Mouse (Mus musculus) kidney, embryonic 14.5 days (tissue): ENCODE measurements around the gene Birc6. TPM values are rescaled to one million over a fixed set of nuclear protein-coding genes. Genes with fewer than 3 reads are reported as not detected.

Experiments used
- ATAC-seq: fragments of 200-750 bp; cut with Nextera tagmentation; 2 replicates; pipeline ENCODE4 v1.8.0; 2017; ENCODE audit warnings: moderate number of reproducible peaks, mild to moderate bottlenecking, moderate TSS enrichment, moderate library complexity; ENCODE audit not compliant: low FRiP score, low TSS enrichment
- H3K27ac ChIP-seq: fragments of 300-500 bp; sonication (generic); 2 replicates; pipeline ENCODE4 v1.5.1; 2014; ENCODE audit warnings: low read depth, mild to moderate bottlenecking, low read length, moderate library complexity, mixed read lengths
- H3K27me3 ChIP-seq: fragments of 300-500 bp; sonication (generic); 2 replicates; pipeline ENCODE4 v1.6.1; 2014; ENCODE audit warnings: mild to moderate bottlenecking, low read length; ENCODE audit not compliant: control insufficient read depth, insufficient read depth
- H3K36me3 ChIP-seq: fragments of 300-500 bp; sonication (generic); 2 replicates; pipeline ENCODE4 v1.6.1; 2014; ENCODE audit warnings: low read length, mixed read lengths; ENCODE audit not compliant: control insufficient read depth, insufficient read depth
- H3K4me1 ChIP-seq: fragments of 300-500 bp; sonication (generic); 2 replicates; pipeline ENCODE4 v1.6.1; 2014; ENCODE audit warnings: low read length, mixed read lengths; ENCODE audit not compliant: control insufficient read depth, insufficient read depth
- H3K4me2 ChIP-seq: fragments of 300-500 bp; sonication (generic); replicated peaks from 2 replicates; pipeline ENCODE4 v1.6.1; 2014; ENCODE audit warnings: low read depth, mild to moderate bottlenecking, low read length
- H3K4me3 ChIP-seq: fragments of 300-500 bp; sonication (generic); 2 replicates; pipeline ENCODE4 v1.5.1; 2014; ENCODE audit warnings: mild to moderate bottlenecking, low read length
- H3K9ac ChIP-seq: fragments of 300-500 bp; sonication (generic); 2 replicates; pipeline ENCODE4 v1.6.1; 2014; ENCODE audit warnings: low read depth, mild to moderate bottlenecking, low read length, moderate library complexity
- H3K9me3 ChIP-seq: fragments of 300-500 bp; sonication (generic); 2 replicates; pipeline ENCODE4 v1.6.1; 2016; ENCODE audit warnings: low read length; ENCODE audit not compliant: control insufficient read depth
- WGBS: fragments of 180-500 bp; shearing (Covaris S2); extraction: QIAGEN DNeasy Blood & Tissue Kit; methylation state at CpG from one replicate; pipeline ENCODE4 v1.1.7; 2014; 5-methylcytosine and 5-hydroxymethylcytosine counted together
- polyA plus RNA-seq: library from polyadenylated mRNA; unstranded; fragments of >200 nt; fragmentation: Nextera tagmentation; extraction: Ambion mirVana; gene quantifications from 2 replicates; pipeline ENCODE4 v1.2.1, GENCODE M21; 2014

The Birc6 gene
- polyA plus RNA-seq, 1 experiment from 2014 or later: 110 TPM

DNA sequence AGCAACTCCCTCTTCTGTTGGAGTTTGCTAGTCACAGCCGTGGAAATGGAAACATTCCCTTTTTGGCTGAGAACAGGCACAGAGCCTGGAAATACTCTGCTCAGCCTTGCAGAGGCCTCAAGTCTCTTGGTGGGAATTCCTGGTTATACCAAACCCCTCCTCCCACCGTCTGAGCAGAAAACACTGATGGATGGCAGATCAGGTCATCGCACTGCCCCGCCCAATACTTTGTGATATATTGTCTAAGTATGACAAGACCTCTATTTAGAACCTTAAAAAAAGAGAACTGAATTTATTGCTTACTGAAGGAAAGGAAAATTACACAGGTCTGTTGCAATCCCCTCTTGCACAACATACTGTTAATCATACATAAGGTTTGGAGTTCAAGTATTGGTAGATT is 182.6 kb downstream of the Birc6 start:
- H3K27ac ChIP-seq: no peak overlapping the region
- no peaks in the 10 kb centered on the region for H3K36me3 ChIP-seq
- WGBS: 71% methylated on average over 4 of the region's 4 CpGs
- no peak overlapping the region for H3K4me3 ChIP-seq
- H3K9me3 ChIP-seq: no peaks in the 10 kb centered on the region
- no peak overlapping the region for H3K4me2 ChIP-seq
- no peak overlapping the region for H3K9ac ChIP-seq
- no peaks in the 10 kb centered on the region for H3K4me1 ChIP-seq
- H3K27me3 ChIP-seq: no peaks in the 10 kb centered on the region
- peak; percentile 40; the same call in 1 of the 2 replicates for ATAC-seq

- no peak for ATAC-seq
- H3K27ac ChIP-seq: no peak overlapping the region
- H3K36me3 ChIP-seq: no peaks in the 10 kb centered on the region
- no peaks in the 10 kb centered on the region for H3K27me3 ChIP-seq
- H3K4me2 ChIP-seq: no peak overlapping the region
- H3K9ac ChIP-seq: no peak overlapping the region
- H3K4me1 ChIP-seq: no peaks in the 10 kb centered on the region
- H3K9me3 ChIP-seq: no peaks in the 10 kb centered on the region
- WGBS: 87% methylated on average over 8 of the region's 8 CpGs
- H3K4me3 ChIP-seq: no peak overlapping the region
Measured at GRCm38 (mm10) chr17:74711627-74712026, 183.5 kb downstream of the Birc6 start.

DNA sequence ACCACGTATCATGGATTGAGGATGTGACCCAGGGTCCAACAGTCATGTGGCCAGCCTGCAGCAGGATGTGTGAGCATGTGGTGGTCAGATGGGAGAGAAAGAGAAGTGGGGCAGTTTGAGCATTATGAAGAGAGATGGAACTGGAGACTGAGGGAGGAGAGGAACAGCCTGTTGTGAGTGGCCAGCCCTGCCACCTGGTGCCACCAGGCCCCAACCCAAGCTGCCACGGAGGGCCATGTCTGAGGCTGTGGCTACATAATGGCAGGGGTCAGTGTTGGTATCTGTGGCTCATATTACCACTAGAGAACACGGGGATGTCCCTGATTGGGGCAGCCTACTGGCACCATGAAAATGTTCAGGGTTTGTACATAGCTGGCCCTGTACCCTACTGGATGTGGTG is 187.0 kb downstream of the Birc6 start:
- no peak overlapping the region for H3K4me3 ChIP-seq
- no peak overlapping the region for H3K9ac ChIP-seq
- no peaks in the 10 kb centered on the region; the same call in 1 of the 2 replicates for H3K36me3 ChIP-seq
- no peaks in the 10 kb centered on the region for H3K9me3 ChIP-seq
- H3K27ac ChIP-seq: no peak overlapping the region
- WGBS: 60% methylated on average over 3 of the region's 3 CpGs
- H3K4me2 ChIP-seq: no peak overlapping the region
- no peaks in the 10 kb centered on the region for H3K27me3 ChIP-seq
- H3K4me1 ChIP-seq: no peaks in the 10 kb centered on the region
- ATAC-seq: no peak

- Histone ChIP-seq H3K4me2 (no peak overlapping the region), H3K27ac (no peak overlapping the region), H3K36me3 (no peaks in the 10 kb centered on the region; the same call in 1 of the 2 replicates), H3K9ac (no peak overlapping the region), H3K27me3 (no peaks in the 10 kb centered on the region), H3K9me3 (no peaks in the 10 kb centered on the region), H3K4me3 (no peak overlapping the region), H3K4me1 (no peaks in the 10 kb centered on the region)
- ATAC-seq: no peak
- 56% methylated on average over 1 of the region's 1 CpGs for WGBS
Measured at GRCm38 (mm10) chr17:74715724-74716123, 187.6 kb downstream of the Birc6 start.

DNA sequence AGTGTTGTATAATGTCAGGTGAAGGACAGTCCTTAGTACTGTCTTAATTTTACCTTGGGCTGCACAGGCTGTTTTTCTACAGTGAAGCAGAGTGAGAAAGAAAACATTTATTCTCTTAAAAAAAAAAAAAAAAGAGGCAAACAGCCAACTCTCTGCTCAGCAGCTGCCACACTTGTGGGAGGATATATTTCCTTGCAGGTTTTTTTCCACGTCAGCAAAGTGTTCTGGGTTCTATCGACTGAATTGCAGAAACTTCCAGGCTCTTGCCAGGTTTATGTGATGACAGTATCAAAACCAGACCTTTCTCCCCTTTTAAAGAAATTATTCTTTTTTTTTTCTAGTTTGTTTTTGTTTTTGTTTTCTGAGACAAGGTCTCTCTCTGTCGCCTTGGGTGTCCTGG is 188.5 kb downstream of the Birc6 start:
- Histone ChIP-seq H3K4me3 (no peak overlapping the region), H3K27me3 (no peaks in the 10 kb centered on the region), H3K9ac (no peak overlapping the region), H3K4me2 (peak overlapping the region; percentile 66), H3K27ac (no peak overlapping the region), H3K36me3 (peaks cover 1% of the 10 kb centered on the region; the same call in 1 of the 2 replicates), H3K9me3 (no peaks in the 10 kb centered on the region), H3K4me1 (no peaks in the 10 kb centered on the region)
- no peak for ATAC-seq
- WGBS: 48% methylated on average over 3 of the region's 3 CpGs

GRCm38 (mm10) chr17:74717091-74717617 is 189.1 kb downstream of the Birc6 start:
- H3K4me3 ChIP-seq: peak overlapping the region; percentile 70
- H3K27me3 ChIP-seq: no peaks in the 10 kb centered on the region
- H3K27ac ChIP-seq: peak overlapping the region; percentile 25; the same call in 1 of the 2 replicates
- no peaks in the 10 kb centered on the region for H3K9me3 ChIP-seq
- no peaks in the 10 kb centered on the region for H3K4me1 ChIP-seq
- H3K9ac ChIP-seq: peak overlapping the region; percentile 69
- peak; percentile 32; the same call in 1 of the 2 replicates for ATAC-seq
- peak overlapping the region; percentile 66 for H3K4me2 ChIP-seq
- peaks cover 5% of the 10 kb centered on the region; the same call in 1 of the 2 replicates for H3K36me3 ChIP-seq
- WGBS: 7% methylated on average over 14 of the region's 14 CpGs

GRCm38 (mm10) chr17:74717618-74718151 is 189.6 kb downstream of the Birc6 start, which contains the start of gene Ttc27:
Gene Ttc27 (plus strand): TSS chr17:74717732.
- Histone ChIP-seq H3K36me3 (peaks cover 5% of the 10 kb centered on the region; the same call in 1 of the 2 replicates), H3K4me1 (no peaks in the 10 kb centered on the region), H3K27me3 (no peaks in the 10 kb centered on the region), H3K9ac (peak within 1 kb of the TSS; percentile 69), H3K4me3 (peak within 1 kb of the TSS; percentile 70), H3K9me3 (no peaks in the 10 kb centered on the region), H3K27ac (peak within 1 kb of the TSS; percentile 43; the same call in 1 of the 2 replicates), H3K4me2 (peak within 1 kb of the TSS; percentile 66)
- under 1% methylated on average over 31 of the region's 31 CpGs for WGBS
- peak; percentile 93 for ATAC-seq

GRCm38 (mm10) chr17:74732872-74733271 is 204.8 kb downstream of the Birc6 start:
- H3K9me3 ChIP-seq: no peaks in the 10 kb centered on the region
- H3K4me1 ChIP-seq: no peaks in the 10 kb centered on the region
- no peak overlapping the region for H3K9ac ChIP-seq
- no peak for ATAC-seq
- no peaks in the 10 kb centered on the region for H3K36me3 ChIP-seq
- no peaks in the 10 kb centered on the region for H3K27me3 ChIP-seq
- H3K27ac ChIP-seq: no peak overlapping the region
- no peak overlapping the region for H3K4me3 ChIP-seq
- H3K4me2 ChIP-seq: no peak overlapping the region

DNA sequence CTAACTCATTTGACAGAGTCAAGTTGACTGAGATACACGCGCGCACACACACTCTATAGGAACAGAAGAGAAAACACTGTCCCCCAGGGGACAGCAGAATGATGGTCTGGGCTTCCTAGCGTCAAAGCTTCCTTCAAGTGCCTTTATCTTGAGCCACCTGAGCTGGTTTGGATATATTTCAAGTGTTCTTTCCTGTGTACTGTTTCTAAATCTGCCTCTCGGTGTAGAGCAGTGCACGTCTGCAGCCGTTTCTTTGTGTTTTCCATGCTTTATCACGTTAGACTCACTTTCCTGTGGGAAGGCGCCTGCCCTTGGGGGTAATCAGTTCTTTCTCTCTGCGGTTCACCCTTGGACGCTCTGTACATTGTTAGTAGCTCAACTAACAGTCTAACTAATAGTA is 207.3 kb downstream of the Birc6 start:
- ATAC-seq: no peak
- H3K9ac ChIP-seq: no peak overlapping the region
- no peaks in the 10 kb centered on the region for H3K27me3 ChIP-seq
- no peak overlapping the region for H3K4me2 ChIP-seq
- H3K4me1 ChIP-seq: no peaks in the 10 kb centered on the region
- H3K9me3 ChIP-seq: no peaks in the 10 kb centered on the region
- WGBS: 93% methylated on average over 11 of the region's 11 CpGs
- H3K27ac ChIP-seq: no peak overlapping the region
- H3K36me3 ChIP-seq: peaks cover 3% of the 10 kb centered on the region; the same call in 1 of the 2 replicates
- H3K4me3 ChIP-seq: no peak overlapping the region
